Mouse (Mus musculus) midbrain, embryonic 11.5 days (tissue): ENCODE measurements at regions not wholly inside any gene's neighbourhood (a gene's known extent, or its start where the extent isn't known, plus 50 kb on each side); places are given as distances from the start of the nearest gene placed in this dataset.

ENCODE experiments used
- ATAC-seq: fragments of 200-750 bp; cut with Nextera tagmentation; 2 replicates; pipeline ENCODE4 v1.8.0; 2017; ENCODE audit warnings: moderate TSS enrichment, moderate library complexity; ENCODE audit not compliant: low FRiP score
- DNase-seq: peaks from one replicate; pipeline ENCODE4 v3.0.0; 2015; ENCODE audit warnings: low spot score; ENCODE audit errors: missing footprints
- H3K27ac ChIP-seq: fragments of 300-500 bp; sonication (generic); 2 replicates; pipeline ENCODE4 v1.5.1; 2014; ENCODE audit warnings: low read depth, low read length
- H3K27me3 ChIP-seq: fragments of 300-500 bp; sonication (generic); 2 replicates; pipeline ENCODE4 v1.6.1; 2014; ENCODE audit warnings: mild to moderate bottlenecking, low read length, moderate library complexity, mixed read lengths; ENCODE audit not compliant: control insufficient read depth, insufficient read depth
- H3K36me3 ChIP-seq: fragments of 300-500 bp; sonication (generic); 2 replicates; pipeline ENCODE4 v1.6.1; 2014; ENCODE audit warnings: mild to moderate bottlenecking, low read length, moderate library complexity, mixed read lengths; ENCODE audit not compliant: control insufficient read depth, insufficient read depth
- H3K4me1 ChIP-seq: fragments of 300-500 bp; sonication (generic); 2 replicates; pipeline ENCODE4 v1.6.1; 2014; ENCODE audit warnings: low read length; ENCODE audit not compliant: control insufficient read depth, insufficient read depth
- H3K4me2 ChIP-seq: fragments of 300-500 bp; sonication (generic); 2 replicates; pipeline ENCODE4 v1.6.1; 2014; ENCODE audit warnings: mild to moderate bottlenecking, moderate library complexity
- H3K4me3 ChIP-seq: fragments of 300-500 bp; sonication (generic); 2 replicates; pipeline ENCODE4 v1.5.1; 2014; ENCODE audit warnings: low read depth, low read length
- H3K9ac ChIP-seq: fragments of 300-500 bp; sonication (generic); 2 replicates; pipeline ENCODE4 v1.6.1; 2014; ENCODE audit warnings: low read length
- H3K9me3 ChIP-seq: fragments of 300-500 bp; sonication (generic); 2 replicates; pipeline ENCODE4 v1.6.1; 2016; ENCODE audit warnings: low read length; ENCODE audit not compliant: control insufficient read depth
- WGBS: fragments of 180-500 bp; shearing (Covaris S2); extraction: QIAGEN DNeasy Blood & Tissue Kit; methylation state at CpG from one replicate; pipeline ENCODE4 v1.1.7; 2014; 5-methylcytosine and 5-hydroxymethylcytosine counted together

GRCm38 (mm10) chr8:31616501-31616900 lies 1812.0 kb upstream of the 5930422O12Rik start:
- Histone ChIP-seq H3K27ac (no peak overlapping the region), H3K9ac (no peak overlapping the region), H3K27me3 (no peaks in the 10 kb centered on the region), H3K36me3 (no peaks in the 10 kb centered on the region), H3K4me2 (no peak overlapping the region), H3K9me3 (no peaks in the 10 kb centered on the region), H3K4me1 (no peaks in the 10 kb centered on the region), H3K4me3 (no peak overlapping the region)
- no peak for DNase-seq
- ATAC-seq, result no peak
- 91% methylated on average over 2 of the region's 2 CpGs for WGBS

- no peak overlapping the region for H3K9ac ChIP-seq
- 97% methylated on average over 2 of the region's 2 CpGs for WGBS
- DNase-seq (no peak), ATAC-seq (peak; percentile 27; the same call in 1 of the 2 replicates)
- no peaks in the 10 kb centered on the region for H3K9me3 ChIP-seq
- H3K4me1 ChIP-seq, result no peaks in the 10 kb centered on the region
- H3K27ac ChIP-seq, result no peak overlapping the region
- no peak overlapping the region for H3K4me3 ChIP-seq
- H3K4me2 ChIP-seq, result no peak overlapping the region
- H3K27me3 ChIP-seq, result no peaks in the 10 kb centered on the region
- no peaks in the 10 kb centered on the region for H3K36me3 ChIP-seq
Observed at GRCm38 (mm10) chr8:31627708-31628107, 1800.8 kb upstream of the 5930422O12Rik start.

- Histone ChIP-seq H3K4me1 (no peaks in the 10 kb centered on the region), H3K27ac (no peak overlapping the region)
Observed at GRCm38 (mm10) chr8:31628146-31628545, 1800.4 kb upstream of the 5930422O12Rik start.

DNA sequence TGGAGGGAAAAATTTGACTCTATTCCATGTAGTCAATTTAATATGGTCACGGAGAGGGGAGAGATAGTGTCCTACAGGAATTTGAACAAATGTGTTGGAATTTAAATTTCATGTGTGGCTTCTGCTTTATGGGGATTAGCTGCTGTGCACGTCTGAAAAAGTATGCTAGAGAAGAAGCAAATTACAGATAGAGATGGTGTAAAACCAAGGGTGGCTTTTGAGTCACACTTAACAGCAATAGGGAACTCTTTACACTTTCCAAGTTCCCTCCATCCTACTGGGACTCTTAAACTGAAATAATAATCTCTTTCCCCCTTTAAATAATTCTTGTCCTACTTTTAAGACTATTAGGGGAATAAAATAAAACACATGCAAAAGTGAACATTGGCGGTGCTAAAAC lies 1790.1 kb upstream of the 5930422O12Rik start:
- DNase-seq (peak; percentile 44), ATAC-seq (no peak)
- no peak overlapping the region for H3K4me3 ChIP-seq
- H3K27ac ChIP-seq, result no peak overlapping the region
- H3K4me1 ChIP-seq, result no peaks in the 10 kb centered on the region
- 87% methylated on average over 3 of the region's 3 CpGs for WGBS
- no peaks in the 10 kb centered on the region for H3K27me3 ChIP-seq
- H3K9me3 ChIP-seq, result no peaks in the 10 kb centered on the region
- no peak overlapping the region for H3K4me2 ChIP-seq
- no peak overlapping the region for H3K9ac ChIP-seq
- no peaks in the 10 kb centered on the region for H3K36me3 ChIP-seq

More at GRCm38 (mm10) chr8:31628146-31628545, 1800.4 kb upstream of the 5930422O12Rik start:
- no peaks in the 10 kb centered on the region for H3K36me3 ChIP-seq
- no peak overlapping the region for H3K4me2 ChIP-seq
- 93% methylated on average over 2 of the region's 2 CpGs for WGBS
- no peaks in the 10 kb centered on the region for H3K9me3 ChIP-seq
- DNase-seq (no peak), ATAC-seq (no peak; the same call in 1 of the 2 replicates)
- H3K4me3 ChIP-seq, result no peak overlapping the region
- no peak overlapping the region for H3K9ac ChIP-seq
- no peaks in the 10 kb centered on the region for H3K27me3 ChIP-seq

GRCm38 (mm10) chr8:31663717-31664116 lies 1764.8 kb upstream of the 5930422O12Rik start:
- Histone ChIP-seq H3K27ac (no peak overlapping the region), H3K4me3 (no peak overlapping the region), H3K9ac (no peak overlapping the region), H3K27me3 (no peaks in the 10 kb centered on the region), H3K4me2 (no peak overlapping the region), H3K36me3 (no peaks in the 10 kb centered on the region), H3K9me3 (no peaks in the 10 kb centered on the region), H3K4me1 (no peaks in the 10 kb centered on the region)
- DNase-seq (no peak), ATAC-seq (no peak)

- Histone ChIP-seq H3K36me3 (no peaks in the 10 kb centered on the region), H3K9me3 (no peaks in the 10 kb centered on the region), H3K27me3 (no peaks in the 10 kb centered on the region), H3K4me2 (no peak overlapping the region), H3K4me3 (no peak overlapping the region), H3K4me1 (no peaks in the 10 kb centered on the region), H3K27ac (no peak overlapping the region), H3K9ac (no peak overlapping the region)
- DNase-seq, result no peak
- WGBS, result 94% methylated on average over 4 of the region's 4 CpGs
- no peak for ATAC-seq
Observed at GRCm38 (mm10) chr8:31665485-31665884, 1763.0 kb upstream of the 5930422O12Rik start.

DNA sequence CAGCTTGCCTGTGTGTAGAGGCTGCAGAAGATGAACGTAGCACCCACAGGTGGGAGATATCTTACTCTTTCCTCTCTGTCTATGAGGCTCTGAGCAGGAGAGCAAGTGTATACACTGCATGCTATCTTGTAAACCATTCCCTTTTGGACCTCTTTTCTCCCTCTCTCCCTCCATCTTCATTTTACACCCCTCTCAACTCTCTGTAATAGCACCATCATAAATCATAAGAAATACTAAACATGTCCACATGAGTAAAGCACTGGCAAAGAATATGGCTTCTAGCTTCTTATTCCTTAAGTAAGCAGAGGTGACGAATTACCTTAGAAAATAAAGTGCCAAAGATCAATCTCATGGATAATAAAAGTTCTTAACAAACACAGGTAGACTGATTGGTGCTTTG lies 1724.3 kb upstream of the 5930422O12Rik start:
- ATAC-seq, result no peak

DNA sequence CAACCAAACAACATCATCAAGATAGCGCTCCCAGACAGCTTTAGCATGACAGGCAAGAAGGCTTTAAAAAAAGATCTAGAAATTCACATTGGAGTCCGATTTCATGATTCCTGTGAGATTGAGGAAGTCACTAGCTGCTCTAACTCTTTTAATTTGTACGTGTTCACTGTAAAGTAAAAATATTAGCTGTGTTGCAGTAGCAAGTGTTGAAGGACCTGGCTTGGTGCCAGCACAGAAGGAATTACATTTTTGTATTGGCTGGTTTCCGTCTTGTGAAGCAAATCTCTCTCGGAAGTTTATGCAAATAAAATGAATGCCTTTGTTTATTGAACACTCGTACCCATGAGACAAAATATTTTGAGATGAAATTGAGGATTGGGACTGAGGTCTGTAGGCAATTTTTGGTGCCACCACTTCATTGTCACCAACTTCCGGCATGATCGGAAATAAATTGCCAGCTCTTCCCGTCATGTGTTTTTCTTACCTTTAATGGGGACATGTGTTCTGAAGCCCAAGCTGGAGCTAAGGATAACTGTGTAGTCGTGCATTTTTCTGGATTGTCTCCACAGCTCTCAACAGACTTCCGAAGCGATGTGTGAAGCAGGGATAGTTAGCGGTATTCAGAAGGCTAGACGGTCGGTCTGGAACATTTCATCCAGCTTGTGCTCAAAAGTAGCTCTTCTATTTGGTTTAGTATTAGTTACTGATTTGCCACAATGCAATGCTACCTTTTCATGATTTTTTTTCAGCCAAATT lies 1715.0 kb upstream of the 5930422O12Rik start:
- Histone ChIP-seq H3K4me2 (no peak overlapping the region), H3K27me3 (no peaks in the 10 kb centered on the region), H3K36me3 (no peaks in the 10 kb centered on the region), H3K4me3 (no peak overlapping the region), H3K9me3 (no peaks in the 10 kb centered on the region), H3K9ac (no peak overlapping the region), H3K27ac (no peak overlapping the region), H3K4me1 (no peaks in the 10 kb centered on the region)
- DNase-seq, result no peak
- WGBS, result 88% methylated on average over 15 of the region's 15 CpGs
- no peak for ATAC-seq

More for the DNA sequence above, 1724.3 kb upstream of the 5930422O12Rik start:
- DNase-seq, result no peak
- Histone ChIP-seq H3K9me3 (no peaks in the 10 kb centered on the region), H3K9ac (no peak overlapping the region), H3K27ac (no peak overlapping the region), H3K4me2 (no peak overlapping the region), H3K36me3 (no peaks in the 10 kb centered on the region), H3K4me3 (no peak overlapping the region), H3K27me3 (no peaks in the 10 kb centered on the region), H3K4me1 (no peaks in the 10 kb centered on the region)
- 77% methylated on average over 2 of the region's 2 CpGs for WGBS

DNA sequence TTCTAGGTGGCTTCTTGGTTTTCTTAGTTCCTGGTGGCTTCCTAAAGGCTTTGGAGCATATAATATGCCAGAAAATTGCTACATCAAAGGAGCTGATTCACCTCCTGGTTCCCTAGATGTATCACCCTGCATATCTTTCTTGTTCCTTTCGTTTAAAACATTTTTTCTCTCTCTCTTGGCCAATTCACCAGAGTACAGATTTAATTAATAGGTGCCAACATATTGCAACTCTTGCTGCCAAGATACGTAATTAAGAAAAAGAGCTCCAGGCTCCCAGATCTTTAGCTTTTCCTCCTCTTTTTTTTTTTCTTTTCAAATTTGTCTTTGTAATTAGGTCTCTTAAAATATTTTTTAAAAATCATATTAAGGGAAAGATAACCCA lies 1714.4 kb upstream of the 5930422O12Rik start:
- H3K27ac ChIP-seq, result no peak overlapping the region
- H3K4me1 ChIP-seq, result no peaks in the 10 kb centered on the region
- 80% methylated on average over 2 of the region's 2 CpGs for WGBS
- no peak overlapping the region for H3K9ac ChIP-seq
- no peaks in the 10 kb centered on the region for H3K36me3 ChIP-seq
- no peaks in the 10 kb centered on the region for H3K9me3 ChIP-seq
- H3K27me3 ChIP-seq, result no peaks in the 10 kb centered on the region
- H3K4me3 ChIP-seq, result no peak overlapping the region
- DNase-seq (no peak), ATAC-seq (no peak)
- no peak overlapping the region for H3K4me2 ChIP-seq
